Mouse (Mus musculus) brain, adult 2 months (tissue): ENCODE data around the gene Myh9.

Source experiments
- DNase-seq: peaks from one replicate; pipeline ENCODE4 v3.0.0; 2011; ENCODE audit warnings: low read depth, low spot score

The Myh9 gene

DNA sequence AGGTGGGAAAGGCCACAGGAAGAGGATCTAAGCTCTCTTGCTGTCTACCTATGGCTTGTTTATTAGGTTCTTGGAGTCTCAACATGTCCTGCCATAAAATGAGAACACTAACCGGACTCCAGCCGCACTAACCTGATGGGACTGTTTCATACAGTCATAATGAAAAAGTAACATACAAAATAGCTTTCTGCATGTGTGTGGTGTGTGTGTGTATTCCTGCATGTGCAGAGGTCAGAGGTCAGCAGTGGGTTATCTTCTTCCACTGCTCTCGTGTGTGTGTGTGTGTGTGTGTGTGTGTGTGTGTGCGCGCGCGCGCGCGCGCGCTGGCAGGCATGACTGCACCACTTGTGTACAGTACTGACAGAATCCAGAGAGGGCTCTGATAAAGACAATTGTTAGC, 13.7 kb downstream of the Myh9 start:
- no peak for DNase-seq

- DNase-seq: peak; percentile 65
These were observed 14.2 kb downstream of the Myh9 start for GRCm38 (mm10) chr15:77827794-77828193.

- DNase-seq: peak; percentile 49
These were observed 14.6 kb downstream of the Myh9 start for GRCm38 (mm10) chr15:77827379-77827778.

DNA sequence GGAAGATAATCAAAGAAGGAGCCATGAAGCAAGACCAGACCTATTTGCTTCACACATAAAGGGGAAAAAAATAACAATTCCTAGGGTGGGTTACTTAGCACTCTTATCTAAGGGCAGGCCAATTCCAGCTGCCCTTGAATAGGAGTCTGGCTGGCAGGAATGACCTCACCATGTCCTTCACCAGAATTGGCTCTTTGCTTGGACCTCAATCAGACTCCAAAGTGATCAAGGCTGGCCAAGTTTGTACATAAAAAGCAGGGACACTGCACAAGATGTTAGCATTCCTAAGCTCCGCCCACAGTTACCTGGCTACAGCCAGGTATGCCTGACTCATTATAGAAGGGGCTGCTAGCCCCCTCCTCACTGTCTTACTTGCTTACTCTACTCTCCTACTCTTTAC, 16.6 kb downstream of the Myh9 start:
- DNase-seq: no peak

DNA sequence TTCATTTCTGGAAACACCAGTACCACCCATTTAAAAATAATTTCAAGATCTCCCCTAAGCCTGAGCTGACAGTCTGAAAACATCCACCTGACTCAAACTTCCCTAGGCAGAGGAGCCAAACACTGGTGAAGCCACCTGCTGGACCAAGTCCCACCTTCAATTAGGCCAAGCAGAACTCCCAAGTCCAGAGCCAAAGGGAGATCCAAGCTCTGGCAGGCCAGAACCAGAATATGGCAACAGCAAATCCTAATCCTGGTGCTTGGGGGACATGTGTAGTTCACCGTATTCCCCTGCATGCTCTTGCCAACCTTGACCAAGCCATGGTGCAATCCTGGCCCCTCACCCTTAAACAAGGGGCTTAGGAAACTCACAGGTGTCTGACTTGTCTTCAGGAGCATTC, 17.7 kb downstream of the Myh9 start:
- DNase-seq: peak; percentile 77

DNA sequence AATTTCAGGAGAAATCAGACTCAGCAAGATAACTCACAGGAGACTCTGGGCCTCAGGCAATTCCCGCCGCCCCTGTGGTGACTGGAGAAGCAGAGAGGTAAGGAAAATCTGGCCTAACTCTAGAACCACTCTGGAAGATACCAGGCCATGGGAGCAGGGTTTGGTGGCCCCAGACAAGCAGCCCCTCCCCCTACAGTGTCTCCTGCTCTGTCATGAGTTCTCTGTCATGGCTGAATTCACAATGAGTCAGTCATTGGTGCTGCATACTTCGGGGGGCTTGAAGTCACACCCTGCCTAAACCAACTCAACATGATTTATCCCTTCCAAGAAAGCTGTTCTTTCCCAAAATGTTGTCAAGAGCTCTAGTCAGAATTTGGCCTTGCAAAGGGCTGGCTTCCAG, 18.3 kb downstream of the Myh9 start:
- no peak for DNase-seq

- no peak for DNase-seq
These were observed 18.8 kb downstream of the Myh9 start for GRCm38 (mm10) chr15:77823196-77823595.

DNA sequence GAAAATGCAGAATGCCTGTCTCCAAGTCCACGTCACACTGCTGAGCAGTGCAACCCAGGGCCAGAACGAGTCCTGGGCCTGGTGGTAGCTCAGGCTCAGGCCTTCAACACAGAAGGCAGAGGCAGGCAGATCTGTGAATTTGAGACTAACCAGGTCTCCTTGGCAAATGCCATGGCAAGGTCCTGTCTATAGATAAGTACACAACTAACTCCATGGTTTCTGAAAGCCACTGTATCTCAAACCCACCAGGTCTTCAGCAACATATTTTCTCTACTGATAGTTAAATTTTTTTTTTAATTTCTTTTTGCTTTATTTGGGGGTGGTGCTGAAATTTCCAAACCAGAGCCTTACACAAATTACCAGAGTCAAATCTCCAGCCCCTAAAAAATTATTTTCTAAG, 19.3 kb downstream of the Myh9 start:
- DNase-seq: no peak

GRCm38 (mm10) chr15:77822057-77822466, 19.9 kb downstream of the Myh9 start:
- no peak for DNase-seq

GRCm38 (mm10) chr15:77821424-77821823, 20.6 kb downstream of the Myh9 start:
- DNase-seq: no peak

DNA sequence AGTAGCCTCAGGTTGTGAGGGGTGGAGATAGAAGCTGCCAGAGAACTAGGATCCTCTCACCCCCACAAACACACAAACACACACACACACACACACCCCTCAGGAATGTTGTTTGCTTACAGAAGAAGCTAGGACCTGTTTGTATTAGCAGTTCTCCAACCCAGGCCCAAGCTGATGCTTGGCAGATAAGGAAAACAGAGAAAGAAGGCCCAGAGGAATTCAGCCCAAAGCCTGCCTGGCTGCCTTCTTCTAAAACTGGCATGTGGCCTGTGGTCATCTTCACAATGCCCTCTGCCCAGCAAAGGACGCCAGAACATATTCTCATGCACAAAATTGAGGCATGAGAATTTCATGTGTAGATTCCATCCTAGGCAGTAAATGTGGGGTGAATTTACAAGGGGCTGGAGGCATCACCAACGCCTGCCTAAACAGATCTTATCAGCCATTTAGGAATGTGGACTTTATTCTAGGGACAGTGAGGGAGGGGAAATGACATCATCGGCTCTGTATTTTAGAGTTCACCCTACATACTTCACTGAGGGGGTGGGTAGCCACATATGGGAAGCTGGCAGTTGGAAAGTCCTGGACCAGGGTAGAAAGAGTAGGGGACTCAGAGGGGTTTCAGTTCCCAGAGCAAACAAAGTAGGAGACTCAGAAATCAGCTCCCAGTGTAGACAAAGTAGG, 21.4 kb downstream of the Myh9 start:
- DNase-seq: peak; percentile 52

DNA sequence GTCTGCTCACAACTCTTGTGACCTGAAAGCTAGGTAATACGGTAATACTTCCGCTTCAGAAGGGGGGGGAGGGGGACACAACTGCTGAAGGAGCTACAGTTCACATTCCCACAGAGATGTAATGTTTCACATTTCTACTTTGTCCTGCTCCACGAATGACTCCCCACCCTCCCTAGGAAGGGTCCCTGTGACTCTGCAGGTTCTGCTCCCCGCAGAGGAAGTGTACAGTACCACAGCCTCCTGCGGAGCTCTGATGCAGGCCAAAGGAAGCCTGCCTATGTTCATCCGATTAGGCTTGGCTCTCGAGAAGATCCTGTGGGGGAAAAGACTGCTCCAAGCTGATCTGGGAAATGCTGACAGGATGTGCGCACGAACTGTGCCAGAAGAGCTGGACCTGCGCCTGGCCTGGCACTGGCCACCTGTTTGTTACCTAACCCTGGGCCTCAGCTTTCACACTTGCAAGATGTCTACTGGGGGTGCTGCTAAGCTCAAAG, 22.0 kb downstream of the Myh9 start:
- DNase-seq: peak; percentile 97

DNA sequence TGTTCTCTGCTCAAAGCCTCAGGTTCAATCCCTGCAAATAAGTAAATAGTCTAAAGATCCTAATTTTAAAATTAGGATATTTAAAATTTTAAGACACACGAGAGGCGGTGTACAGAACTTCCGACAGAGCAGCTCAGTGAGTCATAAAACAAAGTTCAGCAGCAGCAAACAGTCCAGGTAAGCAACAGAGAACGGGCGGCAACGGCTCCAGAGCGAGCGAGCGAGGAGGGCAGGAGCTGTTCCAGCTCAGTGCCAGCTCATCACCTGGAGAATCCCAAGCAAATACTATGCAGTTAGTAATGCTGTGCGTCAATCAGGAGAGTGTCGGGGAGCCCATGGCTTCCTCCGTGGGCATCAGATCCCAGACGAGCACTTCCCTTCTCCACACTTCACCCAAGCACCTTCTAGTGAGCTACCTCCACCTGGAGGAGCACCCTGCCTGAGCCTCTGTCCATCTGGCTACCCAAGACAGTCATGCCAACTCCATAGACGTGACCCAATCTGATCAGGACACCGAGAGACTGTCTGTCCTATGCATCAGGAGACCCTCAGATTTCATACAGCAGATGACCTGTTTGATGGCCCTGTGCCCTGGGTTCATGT, 23.3 kb downstream of the Myh9 start:
- DNase-seq: peak; percentile 53

DNA sequence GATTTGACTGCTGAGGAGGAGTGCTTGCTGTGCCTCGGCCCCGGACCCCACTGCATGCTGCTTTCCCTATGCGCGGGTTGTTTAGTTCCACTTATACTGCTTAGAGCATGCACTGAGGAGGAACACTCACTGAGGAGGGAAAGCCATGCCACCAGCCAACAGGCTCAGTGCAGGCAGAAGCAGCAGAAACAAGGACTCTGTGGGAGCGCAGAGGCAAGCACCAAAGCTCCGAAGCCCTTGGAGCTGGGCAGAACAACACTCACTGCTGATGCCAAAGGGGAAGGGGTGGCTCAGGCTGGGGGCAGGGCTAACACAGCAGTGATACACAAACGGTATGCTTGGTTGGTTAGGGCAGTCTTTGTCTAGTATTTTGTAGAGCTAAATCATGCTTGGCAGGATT, 24.6 kb downstream of the Myh9 start:
- DNase-seq: peak; percentile 50

GRCm38 (mm10) chr15:77816601-77816950, 25.4 kb downstream of the Myh9 start:
- DNase-seq: no peak

DNA sequence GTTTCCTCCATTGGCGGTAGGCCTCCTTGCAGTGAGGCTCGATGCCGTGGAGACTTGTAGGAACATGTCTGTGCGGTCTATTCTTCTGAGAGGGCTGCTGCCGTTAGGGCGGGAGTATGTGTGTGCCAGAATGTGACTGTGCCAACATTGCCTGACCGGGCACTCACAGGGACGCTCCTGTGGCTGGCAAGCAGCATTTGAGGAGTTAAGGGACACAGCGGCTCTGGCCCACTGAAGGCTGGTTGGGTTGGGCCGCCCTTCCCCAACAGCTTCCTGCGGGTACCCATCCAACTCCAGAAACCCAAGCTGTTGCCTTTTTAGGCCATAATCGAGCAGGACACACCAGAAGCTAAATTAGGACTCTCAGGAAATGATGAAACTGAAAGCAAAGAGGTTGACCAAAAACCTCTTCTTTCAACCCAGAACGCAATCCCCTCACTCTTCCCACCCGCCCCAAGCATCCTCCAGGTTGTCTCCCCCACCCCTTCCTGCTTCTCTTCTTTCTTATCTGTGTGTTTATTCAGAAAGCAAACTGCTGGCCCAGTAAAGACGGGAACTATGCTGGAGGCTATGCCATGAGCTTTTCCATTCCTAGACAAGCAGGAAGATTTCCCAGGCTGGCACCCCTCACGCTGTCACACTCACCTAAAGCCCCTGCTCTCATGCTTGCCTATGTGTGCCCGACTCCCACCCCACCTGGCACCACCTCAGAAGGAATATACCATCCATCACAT, 25.9 kb downstream of the Myh9 start:
- peak; percentile 90 for DNase-seq

DNA sequence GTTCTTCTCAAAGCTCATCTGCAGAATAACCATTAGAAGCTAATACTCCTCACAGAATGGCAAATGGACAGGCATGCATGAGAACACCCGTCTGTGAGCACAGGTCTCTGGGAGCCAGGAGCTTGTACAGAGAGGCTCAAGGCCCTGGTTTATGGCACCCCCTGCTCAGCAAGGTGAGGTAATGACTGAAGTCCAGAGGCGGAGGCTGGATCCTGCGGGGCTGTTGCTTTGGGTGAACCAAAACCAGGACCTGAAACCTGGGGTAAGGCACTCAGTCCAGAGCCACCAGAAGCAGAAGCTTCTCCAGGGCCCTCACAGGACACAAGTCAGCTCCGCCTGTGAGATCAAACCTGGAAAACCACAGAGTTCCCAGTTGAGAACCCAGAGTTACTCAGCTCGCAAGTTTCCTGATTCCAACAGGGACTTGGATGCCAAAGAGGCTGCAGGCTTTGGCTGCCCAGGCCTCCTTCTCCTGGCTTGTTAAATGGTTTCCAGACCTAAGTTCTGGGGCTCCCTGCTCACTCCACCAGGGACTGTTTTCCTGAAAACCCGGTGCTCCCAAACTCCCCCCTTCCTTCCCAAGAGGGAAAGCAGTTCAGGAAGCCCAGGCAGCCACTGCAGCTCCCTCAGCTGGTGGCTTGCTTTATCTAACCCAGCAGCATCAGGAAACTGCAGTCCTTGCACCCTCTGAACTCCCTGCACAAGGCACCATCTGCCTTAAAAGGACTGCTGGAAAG, 28.2 kb downstream of the Myh9 start:
- DNase-seq: peak; percentile 64

- no peak for DNase-seq
These were observed 29.4 kb downstream of the Myh9 start for GRCm38 (mm10) chr15:77812578-77812977.

GRCm38 (mm10) chr15:77811099-77811760, 30.7 kb downstream of the Myh9 start:
- DNase-seq: peak; percentile 59

- peak; percentile 83 for DNase-seq
These were observed 31.4 kb downstream of the Myh9 start for GRCm38 (mm10) chr15:77810416-77811098.

GRCm38 (mm10) chr15:77809434-77809833, 32.5 kb downstream of the Myh9 start:
- no peak for DNase-seq
